Mouse (Mus musculus) liver, adult 2 months (tissue): ENCODE results near the gene Eif3k.

Experiments
- CTCF ChIP-seq: fragments of 200-500 bp; IDR thresholded peaks from 2 replicates; pipeline ENCODE4 v1.5.1; 2011; ENCODE audit warnings: low read depth, low read length, control low read depth
- POLR2A ChIP-seq: fragments of 200-500 bp; IDR thresholded peaks from 2 replicates; pipeline ENCODE4 v1.6.1; 2011; ENCODE audit warnings: low read length, control low read depth; ENCODE audit not compliant: insufficient read depth; ENCODE audit errors: extremely low read depth

GRCm38 (mm10) chr7:28993402-28993801 is 11.7 kb upstream of the Eif3k start:
- no peak for TF ChIP-seq POLR2A
- no peak for TF ChIP-seq CTCF
